Mouse (Mus musculus): ENCODE results near the gene Gm10668.
"Not testable (repeated sequence)": the region's sequence is repeated elsewhere in the genome, so short reads cannot be mapped to it uniquely, and the experiment has no call there.

The Gm10668 gene

DNA sequence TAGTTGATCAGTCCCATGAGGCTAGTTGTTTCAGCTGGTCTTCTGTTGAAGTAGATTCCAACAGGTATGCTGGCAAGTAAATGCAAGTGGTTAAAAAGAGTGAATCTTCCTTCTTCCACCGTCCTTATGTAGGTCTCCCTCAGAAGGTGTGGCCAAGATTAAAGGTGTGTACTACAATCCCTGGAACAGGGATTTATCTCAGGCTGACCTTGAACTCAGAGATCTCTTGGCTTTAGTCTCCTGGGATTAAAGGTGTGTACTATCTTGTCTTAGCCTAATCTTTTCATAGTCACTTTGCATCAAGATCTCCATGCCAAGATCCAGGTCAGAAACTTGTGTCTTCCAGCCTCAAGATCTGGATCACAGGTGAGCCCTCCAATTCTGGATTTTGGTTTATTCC, at the start of gene Gm10668:
TSS of gene Gm10668 (minus strand) at position 101 of the 400 bp plus-strand sequence.
- not testable (repeated sequence) for DNase-seq

DNA sequence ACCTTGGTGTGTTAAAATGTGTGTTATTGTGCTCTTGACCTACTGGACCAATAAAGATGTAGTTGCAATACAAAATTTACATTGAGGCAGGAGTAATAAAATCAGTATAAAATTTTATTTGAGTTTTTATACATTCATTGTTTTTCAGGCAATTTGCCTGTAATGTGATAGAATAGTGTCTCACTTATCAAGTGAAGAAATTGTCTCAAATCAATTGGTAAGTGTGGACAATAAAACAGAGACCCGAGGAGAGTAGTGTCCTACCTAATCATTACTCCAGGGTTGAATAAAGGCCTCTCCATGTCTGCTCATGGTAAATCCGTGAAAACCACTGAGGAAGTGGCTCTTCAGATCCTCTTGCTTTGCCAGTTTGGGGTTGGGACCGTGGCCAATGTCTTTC, 40.5 kb upstream of the Gm10668 start, which contains the start of gene Vmn1r112:
TSS of gene Vmn1r112 (plus strand) at position 301 of the 400 bp plus-strand sequence.
- not testable (repeated sequence) for DNase-seq

DNA sequence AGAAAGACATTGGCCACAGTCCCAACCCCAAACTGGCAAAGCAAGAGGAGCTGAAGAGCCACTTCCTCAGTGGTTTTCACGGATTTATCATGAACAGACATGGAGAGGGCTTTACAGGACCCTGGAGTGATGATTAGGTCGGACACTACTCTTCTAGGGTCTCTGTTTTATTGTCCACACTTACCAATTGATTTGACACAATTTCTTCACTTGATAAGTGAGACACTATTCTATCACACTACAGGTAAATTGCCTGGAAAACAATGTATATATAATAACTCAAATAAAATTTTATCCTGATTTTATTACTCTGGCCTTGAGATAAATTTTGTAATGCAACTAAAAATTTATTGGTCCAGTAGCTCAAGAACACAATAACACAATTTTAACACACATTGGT, 27.3 kb downstream of the Gm10668 start, which contains the start of gene Vmn1r111:
TSS of gene Vmn1r111 (minus strand) at position 101 of the 400 bp plus-strand sequence.
- not testable (repeated sequence) for DNase-seq

Measured in lung, adult 18-20 months (tissue).